Mouse (Mus musculus) forebrain, embryonic 11.5 days (tissue): Measurements from ENCODE around the gene Catsperg1. TPM values are rescaled to one million over a fixed set of nuclear protein-coding genes. Genes with fewer than 3 reads are reported as not detected.

Experiments used
- ATAC-seq: fragments of 200-750 bp; cut with Nextera tagmentation; replicated peaks from 2 replicates; pipeline ENCODE4 v1.8.0; 2017; ENCODE audit warnings: moderate TSS enrichment; ENCODE audit not compliant: low FRiP score
- DNase-seq: peaks from one replicate; pipeline ENCODE4 v3.0.0-alpha.2; 2017; ENCODE audit warnings: low spot score
- H3K27ac ChIP-seq: fragments of 300-500 bp; sonication (generic); 2 replicates; pipeline ENCODE4 v1.5.1; 2014; ENCODE audit warnings: low read depth, low read length
- H3K27me3 ChIP-seq: fragments of 300-500 bp; sonication (generic); 2 replicates; pipeline ENCODE4 v1.6.1; 2014; ENCODE audit warnings: mild to moderate bottlenecking, low read length, mixed read lengths; ENCODE audit not compliant: control insufficient read depth, insufficient read depth
- H3K36me3 ChIP-seq: fragments of 300-500 bp; sonication (generic); 2 replicates; pipeline ENCODE4 v1.6.1; 2014; ENCODE audit warnings: mild to moderate bottlenecking, low read length, moderate library complexity, mixed read lengths; ENCODE audit not compliant: control insufficient read depth, insufficient read depth
- H3K4me1 ChIP-seq: fragments of 300-500 bp; sonication (generic); replicated peaks from 2 replicates; pipeline ENCODE4 v1.6.1; 2014; ENCODE audit warnings: low read length, mixed read lengths; ENCODE audit not compliant: control insufficient read depth, insufficient read depth
- H3K4me2 ChIP-seq: fragments of 300-500 bp; sonication (generic); 2 replicates; pipeline ENCODE4 v1.6.1; 2014; ENCODE audit warnings: low read depth, mild to moderate bottlenecking, low read length, moderate library complexity, mixed read lengths; ENCODE audit not compliant: severe bottlenecking
- H3K4me3 ChIP-seq: fragments of 300-500 bp; sonication (generic); 2 replicates; pipeline ENCODE4 v1.5.1; 2014; ENCODE audit warnings: low read depth, low read length
- H3K9ac ChIP-seq: fragments of 300-500 bp; sonication (generic); 2 replicates; pipeline ENCODE4 v1.6.1; 2014; ENCODE audit warnings: low read length
- H3K9me3 ChIP-seq: fragments of 300-500 bp; sonication (generic); 2 replicates; pipeline ENCODE4 v1.6.1; 2016; ENCODE audit warnings: low read length, mixed read lengths; ENCODE audit not compliant: control insufficient read depth
- WGBS: fragments of 180-500 bp; shearing (Covaris S2); extraction: QIAGEN DNeasy Blood & Tissue Kit; methylation state at CpG from one replicate; pipeline ENCODE4 v1.1.7; 2014; 5-methylcytosine and 5-hydroxymethylcytosine counted together
- polyA plus RNA-seq: library from polyadenylated mRNA; unstranded; fragments of >200 nt; fragmentation: Nextera tagmentation; extraction: Ambion mirVana; gene quantifications from 2 replicates; pipeline ENCODE4 v1.2.1, GENCODE M21; 2014

Gene Catsperg1
- polyA plus RNA-seq, 1 experiment from 2014 or later, result 0.12 TPM

DNA sequence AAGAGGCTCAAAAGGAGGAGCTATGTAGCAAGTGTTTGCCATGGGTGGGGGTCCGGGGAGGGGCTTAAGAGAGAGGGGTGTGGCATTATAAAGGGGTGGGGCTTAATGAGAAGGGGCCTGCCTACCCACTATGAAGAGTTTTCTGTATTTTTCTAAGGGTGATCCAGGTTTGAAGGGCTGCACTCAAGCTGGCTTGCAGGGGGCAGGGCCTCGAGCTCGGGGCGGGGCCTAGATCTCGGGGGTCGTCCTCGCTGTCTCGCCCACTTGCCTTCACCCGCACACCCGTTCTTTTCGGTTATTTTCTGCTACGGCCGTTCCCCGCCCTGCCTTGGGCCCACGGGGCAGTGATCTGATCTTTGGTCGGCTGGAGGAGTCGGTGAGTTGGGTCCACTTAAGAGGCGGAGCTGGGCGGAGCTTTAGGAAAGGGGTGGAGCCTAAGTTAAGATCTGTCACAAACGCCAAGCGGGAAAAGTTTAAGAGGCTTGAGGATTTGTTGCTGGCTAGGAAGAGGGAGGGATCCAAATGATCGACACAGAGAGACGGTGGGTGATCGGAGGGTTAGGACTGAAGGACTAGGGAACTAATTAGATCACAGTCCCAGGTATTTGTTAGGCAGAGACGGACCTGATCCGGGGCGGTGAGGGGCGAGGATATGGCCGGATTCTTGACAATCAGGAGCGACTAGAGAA is 43.6 kb downstream of the Catsperg1 start, which contains the start of the genes Ggn and Spred3:
Ggn (plus strand) TSS at position 145 of the 689 bp plus-strand sequence.
Spred3 (minus strand) TSS at position 346 of the 689 bp plus-strand sequence.
- peak; percentile 48 for ATAC-seq
- Histone ChIP-seq H3K36me3 (no peaks in the 10 kb centered on the region; the same call in 1 of the 2 replicates), H3K9ac (peak within 1 kb of the TSS; percentile 65), H3K4me3 (peak within 1 kb of the TSS; percentile 70), H3K4me2 (peak within 1 kb of the TSS; percentile 79), H3K4me1 (peaks cover 29% of the 10 kb centered on the region), H3K9me3 (no peaks in the 10 kb centered on the region), H3K27ac (peak within 1 kb of the TSS; percentile 77; the same call in 1 of the 2 replicates), H3K27me3 (peaks cover 31% of the 10 kb centered on the region)
- WGBS, result under 1% methylated on average over 30 of the region's 30 CpGs
- no peak for DNase-seq

DNA sequence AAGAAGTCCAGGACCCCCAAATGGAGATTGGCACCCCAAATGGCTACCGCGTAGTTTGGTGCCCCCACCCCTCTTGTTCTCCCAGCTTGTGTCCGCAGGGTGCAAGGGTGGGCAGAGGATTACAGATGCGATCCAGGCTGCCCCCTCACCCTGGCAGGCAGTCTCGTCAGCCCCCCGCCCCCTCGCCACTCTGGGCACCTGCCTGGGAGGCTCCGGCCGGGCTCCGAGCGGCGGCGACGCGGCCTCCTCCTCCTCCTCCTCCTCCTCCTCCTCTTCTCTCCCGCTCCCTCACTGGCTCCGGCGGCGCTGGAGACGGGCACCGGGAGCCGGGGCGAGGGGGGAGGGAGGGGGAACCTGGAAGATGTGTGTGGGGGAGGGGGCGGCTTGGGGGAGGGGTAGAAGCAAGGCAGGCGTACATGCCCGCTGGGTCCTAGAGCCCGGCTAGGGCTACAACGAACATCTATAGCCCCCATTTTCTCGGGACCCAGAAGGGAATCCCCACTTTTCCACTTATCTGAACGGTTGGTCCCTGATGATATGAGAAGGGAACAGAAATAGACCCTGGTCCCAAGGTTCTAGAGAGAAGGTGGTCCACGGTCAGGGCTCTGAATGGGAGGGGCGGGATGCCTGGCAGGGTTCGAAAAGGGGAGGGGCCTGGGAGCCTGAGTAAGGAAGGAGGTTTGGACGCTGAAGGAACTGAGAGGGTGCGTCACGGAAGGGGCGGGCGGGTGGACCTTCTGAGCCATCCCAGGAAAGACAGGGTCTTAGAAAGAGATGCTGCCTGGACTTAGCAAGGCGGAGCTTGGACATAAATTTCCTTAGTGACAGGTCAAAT is 44.4 kb downstream of the Catsperg1 start:
- no peaks in the 10 kb centered on the region; the same call in 1 of the 2 replicates for H3K36me3 ChIP-seq
- peaks cover 31% of the 10 kb centered on the region for H3K27me3 ChIP-seq
- 1% methylated on average over 32 of the region's 39 CpGs for WGBS
- H3K4me1 ChIP-seq, result peaks cover 29% of the 10 kb centered on the region
- H3K4me2 ChIP-seq, result peak overlapping the region; percentile 79
- H3K9me3 ChIP-seq, result no peaks in the 10 kb centered on the region
- DNase-seq (peak; percentile 93), ATAC-seq (peak; percentile 84)
- H3K4me3 ChIP-seq, result peak overlapping the region; percentile 70
- peak overlapping the region; percentile 77; the same call in 1 of the 2 replicates for H3K27ac ChIP-seq
- H3K9ac ChIP-seq, result peak overlapping the region; percentile 65

DNA sequence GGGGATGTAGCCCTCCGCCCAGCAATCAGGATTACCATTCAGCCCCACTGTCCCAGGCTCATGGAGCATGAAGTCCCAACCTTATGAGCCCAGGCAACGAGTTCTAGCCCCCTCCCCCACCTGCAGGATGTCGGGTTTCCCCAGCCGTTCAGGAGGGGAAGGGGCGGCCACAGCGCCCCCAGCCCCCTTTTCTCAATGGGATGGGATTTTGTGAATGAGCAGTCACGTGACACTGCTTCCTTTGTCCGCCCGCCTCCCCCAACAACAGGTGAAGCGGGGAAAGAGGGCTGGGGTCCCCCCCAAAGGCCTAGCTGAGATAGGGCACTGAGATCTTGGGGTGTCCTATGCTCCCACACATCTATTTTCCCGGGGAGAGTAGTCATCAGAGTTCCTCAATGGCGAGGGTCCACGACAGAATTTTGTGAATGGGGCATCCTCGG is 45.0 kb downstream of the Catsperg1 start:
- peaks cover 29% of the 10 kb centered on the region for H3K4me1 ChIP-seq
- no peaks in the 10 kb centered on the region; the same call in 1 of the 2 replicates for H3K36me3 ChIP-seq
- DNase-seq, result peak; percentile 86
- H3K9me3 ChIP-seq, result no peaks in the 10 kb centered on the region
- H3K27ac ChIP-seq, result peak overlapping the region; percentile 77; the same call in 1 of the 2 replicates
- WGBS, result 0% methylated on average over 14 of the region's 14 CpGs
- peak overlapping the region; percentile 65 for H3K9ac ChIP-seq
- ATAC-seq, result peak; percentile 31; the same call in 1 of the 2 replicates
- peaks cover 31% of the 10 kb centered on the region for H3K27me3 ChIP-seq
- H3K4me2 ChIP-seq, result peak overlapping the region; percentile 79
- H3K4me3 ChIP-seq, result peak overlapping the region; percentile 70

DNA sequence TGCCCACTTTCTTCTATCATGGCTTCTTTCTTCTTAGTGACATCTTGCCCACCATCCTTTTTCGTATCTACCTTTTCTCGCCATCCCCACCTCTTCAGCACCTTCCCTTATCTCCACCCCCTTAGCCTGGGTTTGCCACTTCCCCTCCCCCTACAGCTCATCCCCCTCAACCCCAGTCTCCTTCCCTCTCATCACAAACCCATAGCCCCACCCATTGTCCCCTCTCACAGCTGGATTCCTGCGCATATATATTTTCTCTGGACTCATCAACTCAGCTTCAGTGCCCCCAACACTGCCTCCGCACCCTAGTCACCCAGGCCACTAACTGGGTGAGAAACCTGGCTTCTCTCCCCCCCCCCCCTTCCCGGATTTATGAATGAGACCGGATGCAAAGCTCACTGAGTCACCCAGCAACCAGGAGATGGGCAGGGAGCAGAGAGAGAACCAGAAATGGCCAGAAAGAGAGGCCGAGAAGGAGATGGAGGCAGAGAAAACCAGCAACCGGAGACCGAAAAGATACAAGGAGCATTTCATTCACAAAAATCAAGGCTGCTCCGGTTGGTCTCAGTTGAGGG is 45.6 kb downstream of the Catsperg1 start:
- Histone ChIP-seq H3K9me3 (no peaks in the 10 kb centered on the region), H3K36me3 (no peaks in the 10 kb centered on the region), H3K27me3 (peaks cover 27% of the 10 kb centered on the region), H3K27ac (peak overlapping the region; percentile 77; the same call in 1 of the 2 replicates), H3K4me1 (peaks cover 29% of the 10 kb centered on the region), H3K4me2 (peak overlapping the region; percentile 79), H3K4me3 (peak overlapping the region; percentile 70), H3K9ac (peak overlapping the region; percentile 65)
- ATAC-seq, result no peak
- no peak for DNase-seq
- WGBS, result under 1% methylated on average over 10 of the region's 10 CpGs

DNA sequence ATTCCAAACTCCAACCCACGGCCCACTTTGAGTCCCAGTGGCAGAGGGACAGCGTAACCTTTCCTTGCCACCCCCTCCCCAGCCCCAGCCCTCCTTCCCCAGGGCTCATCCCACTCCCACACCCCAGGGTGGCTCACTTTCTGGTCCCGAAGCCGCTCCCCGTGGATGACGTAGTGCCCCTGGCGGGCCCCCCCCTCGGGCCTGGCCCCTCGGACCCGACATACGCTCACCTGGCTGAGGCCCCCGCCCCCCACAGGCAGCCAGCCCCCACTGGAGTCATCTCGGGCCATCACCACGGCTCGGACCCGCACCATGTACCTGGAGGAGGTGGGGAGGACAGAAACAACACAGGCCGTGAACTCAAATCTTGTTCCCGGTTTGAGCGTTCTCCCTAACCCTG is 46.2 kb downstream of the Catsperg1 start:
- H3K27ac ChIP-seq, result no peak overlapping the region
- no peak overlapping the region; the same call in 1 of the 2 replicates for H3K9ac ChIP-seq
- WGBS, result 8% methylated on average over 18 of the region's 19 CpGs
- peaks cover 22% of the 10 kb centered on the region for H3K27me3 ChIP-seq
- H3K9me3 ChIP-seq, result no peaks in the 10 kb centered on the region
- peaks cover 24% of the 10 kb centered on the region for H3K4me1 ChIP-seq
- H3K36me3 ChIP-seq, result no peaks in the 10 kb centered on the region
- peak overlapping the region; percentile 79 for H3K4me2 ChIP-seq
- H3K4me3 ChIP-seq, result peak overlapping the region; percentile 70
- ATAC-seq (no peak), DNase-seq (no peak)

DNA sequence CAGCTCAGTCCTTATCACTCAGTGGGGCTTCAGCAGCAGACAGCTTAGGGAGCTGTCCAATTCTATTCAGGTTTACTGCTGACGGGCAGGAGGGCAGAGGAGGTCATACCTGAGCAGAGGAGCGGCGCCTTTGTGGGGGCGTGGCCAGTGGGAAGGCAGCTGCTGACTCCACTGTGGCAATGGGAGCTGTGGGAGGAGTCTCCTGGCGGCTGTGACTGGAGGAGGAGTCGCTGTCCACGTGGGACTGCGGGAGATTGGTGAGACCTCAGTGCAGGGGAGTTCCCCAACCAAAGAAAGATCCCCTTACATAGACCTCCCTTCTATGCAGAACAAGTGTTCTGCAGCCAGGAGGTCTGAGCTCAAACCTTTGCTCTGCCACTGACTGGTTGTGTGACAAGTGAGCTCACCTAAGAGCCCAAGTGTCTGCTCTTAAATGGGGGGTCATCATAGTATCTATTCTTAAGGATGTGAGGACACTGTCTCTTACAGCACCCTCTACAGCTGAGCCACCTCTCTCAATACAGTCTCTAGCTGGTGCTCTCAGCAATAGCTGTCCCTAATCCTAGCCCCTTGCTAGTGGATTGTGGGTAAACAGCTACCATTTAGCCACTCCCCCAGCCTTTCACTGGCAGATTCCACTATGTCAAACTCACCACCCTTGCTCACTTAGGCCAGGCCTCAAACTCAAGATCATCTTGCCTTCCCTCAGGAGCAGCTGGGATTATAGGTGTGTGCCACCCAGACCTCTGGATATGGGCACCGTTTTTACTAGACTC is 50.9 kb downstream of the Catsperg1 start:
- Histone ChIP-seq H3K36me3 (no peaks in the 10 kb centered on the region), H3K9ac (no peak overlapping the region), H3K4me3 (no peak overlapping the region), H3K9me3 (no peaks in the 10 kb centered on the region), H3K27ac (no peak overlapping the region), H3K4me1 (peaks cover 2% of the 10 kb centered on the region; the same call in 1 of the 2 replicates), H3K27me3 (peaks cover 2% of the 10 kb centered on the region; the same call in 1 of the 2 replicates), H3K4me2 (no peak overlapping the region)
- 16% methylated on average over 9 of the region's 9 CpGs for WGBS
- ATAC-seq, result no peak
- no peak for DNase-seq

DNA sequence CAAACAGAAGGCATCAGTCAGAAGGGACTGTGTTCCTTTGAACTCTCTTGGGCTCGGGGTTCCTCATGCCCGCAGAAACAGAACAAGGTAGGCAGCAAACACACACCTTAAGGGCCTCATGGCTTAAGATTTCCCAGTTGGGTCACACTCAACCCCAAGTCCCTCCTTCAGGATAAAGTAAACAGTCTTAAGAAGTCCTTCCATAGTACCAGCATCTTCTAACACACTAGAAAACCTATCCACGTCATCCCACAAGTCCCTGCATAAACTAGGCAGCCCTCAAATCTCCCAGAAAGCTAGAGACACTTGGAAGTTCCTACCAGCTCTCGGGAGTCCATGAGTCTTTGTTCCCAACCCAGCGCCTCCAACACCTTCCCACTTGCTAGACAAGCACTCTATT is 51.5 kb downstream of the Catsperg1 start:
- Histone ChIP-seq H3K4me3 (no peak overlapping the region), H3K27me3 (no peaks in the 10 kb centered on the region; the same call in 1 of the 2 replicates), H3K4me1 (no peaks in the 10 kb centered on the region), H3K9ac (no peak overlapping the region), H3K4me2 (no peak overlapping the region), H3K36me3 (no peaks in the 10 kb centered on the region), H3K27ac (no peak overlapping the region), H3K9me3 (no peaks in the 10 kb centered on the region)
- DNase-seq, result no peak
- WGBS, result 82% methylated on average over 5 of the region's 5 CpGs
- ATAC-seq, result no peak
